Mouse (Mus musculus): Measurements from ENCODE around the gene Hnf4a. TPM values are rescaled to one million over a fixed set of nuclear protein-coding genes. Genes with fewer than 3 reads are reported as not detected.
A peak's percentile ranks its signal among the peaks of the same experiment; 100 is the strongest.

Gene Hnf4a
- polyA plus RNA-seq, 1 experiment from 2014 or later, result 85.1 TPM

DNA sequence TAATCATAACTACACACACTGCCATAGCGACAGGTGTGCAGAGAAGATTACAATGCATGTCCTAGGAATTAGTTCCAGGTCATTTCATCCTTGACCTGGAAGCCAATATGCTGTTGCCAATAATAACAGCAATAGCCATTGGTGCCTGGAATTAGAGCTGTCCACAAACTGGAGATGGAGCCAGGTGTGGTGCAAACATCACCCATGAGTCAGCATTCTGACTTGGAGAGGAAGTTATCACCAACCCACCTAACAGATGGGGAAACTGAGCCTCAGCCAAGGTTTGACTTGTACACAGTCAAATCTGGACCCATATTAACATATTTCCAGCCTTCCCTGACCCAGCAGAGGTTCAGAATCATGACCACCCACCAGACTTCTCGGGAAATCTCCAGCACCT, 31.8 kb downstream of the Hnf4a start:
- Histone ChIP-seq H3K27me3 (replicated peaks) (no peaks in the 10 kb centered on the region), H3K9ac (no peak overlapping the region), H3K4me2 (replicated peaks) (0 out of 2 replicates have a peak overlapping the region, but pooled peaks have one; percentile 43), H3K4me1 (replicated peaks) (peaks cover 21% of the 10 kb centered on the region), H3K36me3 (no peaks in the 10 kb centered on the region), H3K9me3 (no peaks in the 10 kb centered on the region), H3K4me3 (replicated peaks) (no peak overlapping the region), H3K27ac (no peak overlapping the region)
- no peak for ATAC-seq
- 82% methylated on average over 2 of the region's 2 CpGs for WGBS

DNA sequence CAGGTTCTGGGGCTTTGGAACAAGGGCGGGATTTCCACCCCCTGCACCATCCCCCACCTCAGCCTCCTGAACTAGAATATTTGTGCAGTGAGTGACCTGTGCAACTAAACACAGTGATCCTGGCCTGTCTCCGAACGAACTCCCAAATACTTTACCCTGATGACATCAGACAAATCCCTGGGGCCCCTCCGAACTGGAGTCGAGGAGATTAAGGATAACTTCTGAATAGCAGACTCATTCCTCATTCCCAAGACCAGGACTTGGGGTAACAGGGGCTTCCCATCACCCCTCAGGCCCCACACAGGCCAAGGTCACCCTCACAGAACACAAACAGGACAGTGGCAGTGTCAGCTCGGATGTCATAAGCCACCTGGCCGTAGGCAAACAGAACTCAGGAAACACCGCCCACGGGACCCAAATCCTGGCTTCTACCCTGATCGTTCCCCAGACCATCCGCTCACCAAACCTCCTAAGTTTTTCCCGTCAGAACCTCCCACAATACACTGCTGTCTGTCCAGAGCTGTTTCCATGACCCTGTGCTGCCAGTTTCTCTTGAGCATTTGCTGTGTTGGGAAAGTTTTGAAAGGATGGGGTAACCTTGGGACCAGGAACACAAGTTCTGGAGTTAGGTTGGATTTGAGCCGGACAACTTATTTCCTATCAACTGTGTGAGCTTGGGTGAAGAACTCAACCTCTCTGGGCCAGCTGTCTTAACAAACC, 32.9 kb downstream of the Hnf4a start:
- H3K9ac ChIP-seq, result peak overlapping the region; percentile 14; the same call in 1 of the 2 replicates

DNA sequence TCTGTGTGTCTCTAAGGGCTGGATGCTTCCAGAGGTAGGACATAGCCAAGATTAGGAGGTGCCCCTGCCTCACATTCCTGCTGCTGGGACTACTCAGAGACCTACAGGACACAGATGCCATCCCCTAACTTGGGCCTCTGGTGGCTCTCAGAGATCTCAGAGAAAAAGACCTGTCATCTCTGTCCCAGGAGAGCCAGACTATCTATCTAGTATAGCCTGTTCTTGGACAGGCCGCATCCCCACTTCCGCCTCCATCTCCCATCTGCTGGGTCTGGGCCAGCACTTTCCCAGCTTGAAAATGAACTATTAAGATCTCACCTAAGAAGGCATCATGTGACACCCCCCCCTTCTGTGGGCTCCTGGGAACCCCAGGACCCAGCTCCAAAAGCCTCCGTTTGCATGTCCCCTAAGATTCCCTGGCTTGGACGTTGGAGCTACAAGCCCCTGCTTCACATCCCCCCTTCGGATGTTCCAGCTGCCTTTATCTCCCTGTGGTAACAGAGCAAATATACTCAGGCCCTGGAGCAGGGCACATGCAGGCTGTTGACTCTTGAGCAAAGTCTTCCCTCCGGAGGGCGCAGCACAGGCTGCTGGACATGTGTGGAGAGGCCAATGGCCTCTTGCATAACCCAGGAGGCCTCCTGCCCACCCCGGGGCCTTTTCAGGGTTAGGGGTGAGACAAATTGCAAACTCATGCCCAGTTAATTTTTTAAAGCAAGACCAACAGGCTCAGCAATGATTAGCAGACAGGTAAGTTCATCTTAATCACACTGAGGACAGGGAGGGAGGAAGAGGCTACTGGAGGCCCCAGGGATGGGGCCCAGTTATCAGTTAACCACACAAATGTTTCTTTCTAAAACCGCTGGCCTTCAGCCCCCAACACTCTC, 33.9 kb downstream of the Hnf4a start:
- H3K9ac ChIP-seq, result peak overlapping the region; percentile 14
- H3K27ac ChIP-seq, result peak overlapping the region; percentile 45
- peak overlapping the region; percentile 43 for H3K4me2 ChIP-seq (replicated peaks)
- H3K9me3 ChIP-seq, result no peaks in the 10 kb centered on the region
- H3K27me3 ChIP-seq (replicated peaks), result no peaks in the 10 kb centered on the region
- H3K4me3 ChIP-seq (replicated peaks), result peak overlapping the region; percentile 27
- H3K4me1 ChIP-seq (replicated peaks), result peaks cover 17% of the 10 kb centered on the region
- WGBS, result 58% methylated on average over 9 of the region's 9 CpGs
- no peaks in the 10 kb centered on the region for H3K36me3 ChIP-seq
- ATAC-seq, result peak; percentile 71

More for the DNA sequence above, 32.9 kb downstream of the Hnf4a start:
- H3K27ac ChIP-seq, result peak overlapping the region; percentile 45; the same call in 1 of the 2 replicates
- no peaks in the 10 kb centered on the region for H3K36me3 ChIP-seq
- ATAC-seq, result no peak
- H3K4me1 ChIP-seq (replicated peaks), result peaks cover 21% of the 10 kb centered on the region
- no peaks in the 10 kb centered on the region for H3K9me3 ChIP-seq
- 49% methylated on average over 13 of the region's 13 CpGs for WGBS
- H3K4me2 ChIP-seq (replicated peaks), result peak overlapping the region; percentile 43
- no peaks in the 10 kb centered on the region for H3K27me3 ChIP-seq (replicated peaks)
- H3K4me3 ChIP-seq (replicated peaks), result peak overlapping the region; percentile 27

DNA sequence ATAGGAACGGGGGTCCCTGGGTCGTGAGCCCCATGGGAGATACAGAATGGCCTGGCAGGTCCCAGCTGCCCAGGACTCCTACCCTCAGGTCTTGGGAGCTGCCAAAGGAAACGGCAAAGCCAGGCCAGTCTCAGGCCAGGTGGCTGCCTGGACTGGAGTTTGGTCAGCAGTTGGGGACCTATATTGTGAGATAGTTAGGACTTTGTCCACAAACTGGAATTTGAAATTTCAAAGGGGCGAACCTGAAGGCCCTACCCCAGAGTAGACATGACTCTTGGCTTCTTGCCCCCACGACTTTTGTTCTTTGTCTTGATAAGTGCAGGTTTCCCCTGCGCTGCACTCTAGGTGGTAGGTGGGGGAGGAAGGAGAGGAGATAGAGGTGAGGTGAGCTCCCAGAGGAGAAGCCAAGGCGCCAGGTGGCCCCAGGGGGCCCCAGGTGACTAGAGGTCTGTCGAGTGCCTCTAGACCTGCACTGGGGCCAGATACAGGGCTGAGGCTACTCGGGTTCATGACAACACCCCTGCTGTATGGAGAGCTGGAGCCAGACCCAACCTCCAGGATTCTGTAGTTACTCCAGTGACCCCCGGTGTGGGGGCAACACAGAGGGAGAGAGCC, 35.1 kb downstream of the Hnf4a start:
- 64% methylated on average over 10 of the region's 10 CpGs for WGBS
- no peaks in the 10 kb centered on the region for H3K36me3 ChIP-seq
- no peaks in the 10 kb centered on the region for H3K9me3 ChIP-seq
- ATAC-seq, result peak; percentile 84
- H3K27ac ChIP-seq, result peak overlapping the region; percentile 45
- H3K4me2 ChIP-seq (replicated peaks), result peak overlapping the region; percentile 43; the same call in 1 of the 2 replicates
- H3K4me1 ChIP-seq (replicated peaks), result peaks cover 11% of the 10 kb centered on the region; the same call in 1 of the 2 replicates
- H3K9ac ChIP-seq, result no peak overlapping the region; the same call in 1 of the 2 replicates
- no peaks in the 10 kb centered on the region for H3K27me3 ChIP-seq (replicated peaks)
- peak overlapping the region; percentile 27 for H3K4me3 ChIP-seq (replicated peaks)

DNA sequence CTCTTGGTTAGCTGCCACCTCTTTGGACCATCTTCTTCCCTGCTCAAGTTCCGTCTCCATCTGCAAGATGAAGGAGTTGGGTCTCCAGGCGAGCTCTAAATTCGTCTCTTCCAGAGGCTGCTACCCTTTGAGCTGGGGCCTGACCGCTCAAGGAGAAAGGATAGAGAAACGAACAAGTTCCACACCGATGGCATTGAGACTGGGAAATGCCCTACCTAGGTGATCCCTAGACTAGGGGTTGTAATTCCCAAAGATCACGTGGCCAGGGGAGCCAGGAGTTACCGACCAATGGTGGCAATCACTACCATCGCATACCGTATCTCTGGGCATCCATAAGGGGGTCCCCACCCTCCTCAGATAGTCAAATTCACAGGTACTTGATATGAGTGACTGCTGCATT, 36.1 kb downstream of the Hnf4a start:
- H3K4me3 ChIP-seq (replicated peaks), result no peak overlapping the region
- ATAC-seq, result no peak
- no peaks in the 10 kb centered on the region for H3K9me3 ChIP-seq
- H3K9ac ChIP-seq, result no peak overlapping the region
- no peak overlapping the region for H3K27ac ChIP-seq
- WGBS, result 89% methylated on average over 10 of the region's 10 CpGs
- H3K27me3 ChIP-seq (replicated peaks), result no peaks in the 10 kb centered on the region
- H3K36me3 ChIP-seq, result no peaks in the 10 kb centered on the region
- H3K4me2 ChIP-seq (replicated peaks), result no peak overlapping the region
- peaks cover 9% of the 10 kb centered on the region; the same call in 1 of the 2 replicates for H3K4me1 ChIP-seq (replicated peaks)

DNA sequence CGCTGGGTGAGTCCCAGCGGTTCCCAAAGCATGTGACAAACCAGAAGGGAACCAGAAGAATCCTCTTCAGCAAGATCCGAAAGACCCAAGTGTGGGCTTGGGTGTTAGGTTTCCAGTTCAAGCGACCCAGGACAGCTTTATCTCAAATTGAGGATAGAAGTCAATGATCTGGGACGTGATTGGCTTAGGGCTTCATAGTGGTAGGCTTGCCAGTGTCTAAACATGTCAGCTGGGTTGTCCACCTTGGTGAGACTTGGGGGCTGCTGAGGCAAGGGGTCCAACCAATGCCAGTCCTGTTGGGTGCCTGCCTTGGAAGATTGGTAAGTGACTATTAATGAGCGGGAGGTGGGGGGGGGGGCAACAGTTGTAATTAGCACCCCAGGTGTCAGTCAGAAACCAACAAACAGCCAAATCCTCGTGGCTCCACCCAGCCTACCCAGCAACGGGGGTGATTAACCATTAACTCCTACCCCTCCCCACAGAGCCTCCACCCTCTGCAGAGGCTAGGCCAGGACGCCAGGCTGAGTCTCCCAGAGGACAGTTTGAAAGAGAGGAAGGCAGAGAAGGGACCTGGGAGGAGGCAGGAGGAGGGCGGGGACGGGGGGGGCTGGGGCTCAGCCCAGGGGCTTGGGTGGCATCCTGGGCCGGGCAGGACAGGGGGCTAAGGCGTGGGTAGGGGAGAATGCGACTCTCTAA, 40.2 kb downstream of the Hnf4a start:
- Histone ChIP-seq H3K4me2 (replicated peaks) (peak overlapping the region; percentile 36), H3K27me3 (replicated peaks) (no peaks in the 10 kb centered on the region), H3K4me3 (replicated peaks) (peak overlapping the region; percentile 40), H3K36me3 (no peaks in the 10 kb centered on the region), H3K9ac (peak overlapping the region; percentile 53), H3K9me3 (no peaks in the 10 kb centered on the region), H3K4me1 (replicated peaks) (peaks cover 8% of the 10 kb centered on the region), H3K27ac (peak overlapping the region; percentile 38)
- 56% methylated on average over 14 of the region's 14 CpGs for WGBS
- peak; percentile 93 for ATAC-seq

DNA sequence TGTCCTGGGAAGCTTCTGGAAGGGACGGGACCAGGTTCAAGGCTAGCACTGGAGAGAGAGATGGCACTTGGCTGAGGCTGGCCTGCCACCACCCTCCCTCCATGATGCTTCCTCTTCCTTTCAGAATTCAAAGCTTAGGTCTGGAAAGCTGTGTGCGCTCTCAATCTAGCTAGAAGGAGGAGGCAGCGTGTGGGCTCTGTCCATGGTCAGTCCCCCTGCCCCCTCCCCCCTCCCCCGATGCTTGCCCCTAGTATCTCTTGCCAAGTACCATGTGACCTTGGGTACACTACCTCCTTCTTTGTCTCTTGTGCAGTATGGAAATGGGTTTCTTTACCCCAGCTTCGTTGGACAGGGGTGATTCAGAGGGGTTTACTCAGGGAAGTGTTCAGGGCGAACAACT, 42.2 kb downstream of the Hnf4a start:
- H3K4me3 ChIP-seq (replicated peaks), result peak overlapping the region; percentile 40
- H3K36me3 ChIP-seq, result no peaks in the 10 kb centered on the region
- peak overlapping the region; percentile 60 for H3K27ac ChIP-seq
- ATAC-seq, result no peak
- H3K4me1 ChIP-seq (replicated peaks), result peaks cover 9% of the 10 kb centered on the region
- no peaks in the 10 kb centered on the region for H3K9me3 ChIP-seq
- no peaks in the 10 kb centered on the region for H3K27me3 ChIP-seq (replicated peaks)
- 48% methylated on average over 6 of the region's 6 CpGs for WGBS
- H3K9ac ChIP-seq, result peak overlapping the region; percentile 32
- peak overlapping the region; percentile 38 for H3K4me2 ChIP-seq (replicated peaks)

DNA sequence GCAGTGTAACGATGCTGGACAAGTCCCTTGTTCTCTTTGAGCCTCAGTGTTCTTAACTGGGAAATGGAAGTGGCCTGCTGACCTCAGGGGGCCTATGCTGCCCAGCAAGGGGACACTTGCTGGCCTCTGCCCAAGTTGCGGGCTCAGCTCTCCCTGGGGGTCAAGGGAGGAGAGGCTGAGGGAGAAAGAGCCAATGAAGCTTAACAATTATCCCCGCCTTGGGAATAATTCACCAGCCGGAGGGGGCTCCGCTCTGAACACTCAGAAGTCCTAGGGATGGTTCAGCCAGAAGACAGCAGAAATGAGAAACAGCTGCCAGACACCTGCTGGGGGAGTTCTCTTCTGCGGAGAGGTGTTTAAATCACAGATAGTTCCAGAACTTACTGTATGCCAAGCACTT, 43.2 kb downstream of the Hnf4a start:
- ATAC-seq, result no peak
- peak overlapping the region; percentile 52; the same call in 1 of the 2 replicates for H3K27ac ChIP-seq
- no peaks in the 10 kb centered on the region for H3K9me3 ChIP-seq
- peak overlapping the region; percentile 36 for H3K9ac ChIP-seq
- H3K4me1 ChIP-seq (replicated peaks), result peaks cover 16% of the 10 kb centered on the region
- H3K4me3 ChIP-seq (replicated peaks), result peak overlapping the region; percentile 40
- no peaks in the 10 kb centered on the region for H3K27me3 ChIP-seq (replicated peaks)
- H3K36me3 ChIP-seq, result no peaks in the 10 kb centered on the region
- H3K4me2 ChIP-seq (replicated peaks), result peak overlapping the region; percentile 38
- 41% methylated on average over 6 of the region's 6 CpGs for WGBS

DNA sequence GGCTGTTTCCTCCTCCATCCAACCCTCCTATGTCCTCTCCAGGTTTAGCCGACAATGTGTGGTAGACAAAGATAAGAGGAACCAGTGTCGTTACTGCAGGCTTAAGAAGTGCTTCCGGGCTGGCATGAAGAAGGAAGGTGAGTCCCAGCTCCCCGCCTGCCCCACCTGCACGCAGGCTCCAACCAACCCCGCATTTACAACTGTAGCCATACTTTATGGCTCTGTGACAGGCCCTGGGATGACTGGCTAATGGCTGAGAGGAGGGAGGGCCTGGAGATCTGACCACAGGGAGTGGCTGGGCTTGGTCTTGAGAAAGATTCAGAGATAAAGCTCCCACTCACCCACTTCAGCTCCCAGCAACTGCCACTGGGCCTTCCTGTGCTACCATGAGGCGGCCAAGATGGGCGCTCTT, 45.9 kb downstream of the Hnf4a start:
- H3K4me1 ChIP-seq (replicated peaks), result peaks cover 22% of the 10 kb centered on the region

DNA sequence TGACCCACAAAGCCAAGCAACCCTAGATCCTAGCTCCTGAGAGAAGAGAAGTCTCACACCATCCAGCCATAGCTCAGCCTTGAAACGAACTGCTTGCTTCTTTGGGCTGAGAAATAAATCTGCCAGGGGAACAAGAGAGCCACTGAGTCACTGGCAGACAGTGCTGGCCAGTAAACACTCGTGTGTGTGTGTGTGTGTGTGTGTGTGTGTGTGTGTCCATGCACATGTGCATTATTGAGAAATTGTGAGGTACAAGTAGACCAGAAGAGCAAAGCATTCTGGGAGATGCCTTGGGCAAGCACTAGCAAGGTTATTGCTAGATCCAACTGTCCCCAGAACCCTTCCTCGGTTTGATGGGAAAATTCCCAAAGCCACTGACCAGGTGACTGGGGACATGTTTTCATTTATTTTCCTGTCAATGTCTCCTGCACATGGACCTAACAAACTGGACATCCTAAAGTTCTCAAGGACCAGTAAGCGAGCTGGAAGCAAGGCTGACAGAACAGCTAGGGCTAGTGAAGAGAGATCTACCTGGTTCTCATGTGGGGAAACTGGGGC, 47.9 kb downstream of the Hnf4a start:
- Histone ChIP-seq H3K9me3 (no peaks in the 10 kb centered on the region), H3K4me1 (replicated peaks) (peaks cover 21% of the 10 kb centered on the region), H3K27ac (peak overlapping the region; percentile 77; the same call in 1 of the 2 replicates), H3K9ac (0 out of 2 replicates have a peak overlapping the region, but pooled peaks have one; percentile 17), H3K4me3 (replicated peaks) (no peak overlapping the region), H3K36me3 (no peaks in the 10 kb centered on the region), H3K27me3 (replicated peaks) (no peaks in the 10 kb centered on the region), H3K4me2 (replicated peaks) (no peak overlapping the region)
- 68% methylated on average over 4 of the region's 4 CpGs for WGBS
- ATAC-seq, result no peak

More for the DNA sequence above, 45.9 kb downstream of the Hnf4a start:
- no peaks in the 10 kb centered on the region for H3K27me3 ChIP-seq (replicated peaks)
- H3K9me3 ChIP-seq, result no peaks in the 10 kb centered on the region
- peak; percentile 92 for ATAC-seq
- H3K4me3 ChIP-seq (replicated peaks), result no peak overlapping the region
- no peaks in the 10 kb centered on the region for H3K36me3 ChIP-seq
- 37% methylated on average over 8 of the region's 8 CpGs for WGBS
- H3K4me2 ChIP-seq (replicated peaks), result peak overlapping the region; percentile 4; the same call in 1 of the 2 replicates
- no peak overlapping the region for H3K9ac ChIP-seq
- H3K27ac ChIP-seq, result peak overlapping the region; percentile 82

DNA sequence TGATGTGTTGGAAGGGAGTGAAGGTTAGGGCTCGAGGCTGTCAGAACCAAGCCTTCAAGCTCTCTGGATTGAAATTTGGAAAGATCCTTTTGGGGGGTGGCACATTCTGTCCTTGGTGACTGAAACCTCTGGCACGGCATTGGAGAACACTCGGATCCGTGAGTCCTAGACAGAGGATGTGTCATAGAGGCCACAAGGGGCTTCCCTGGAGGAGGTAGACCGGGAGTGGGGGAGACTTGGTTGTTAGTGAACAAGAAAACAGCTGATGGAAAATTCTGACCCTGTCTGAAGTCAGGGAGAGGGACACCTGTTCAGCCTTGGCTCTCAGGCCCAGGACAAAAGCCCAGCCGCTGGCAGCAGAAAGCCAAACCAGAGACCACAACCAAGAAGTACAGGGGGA, 48.4 kb downstream of the Hnf4a start:
- H3K4me3 ChIP-seq (replicated peaks), result no peak overlapping the region
- 0 out of 2 replicates have a peak overlapping the region, but pooled peaks have one; percentile 17 for H3K9ac ChIP-seq
- 0 out of 2 replicates have a peak overlapping the region, but pooled peaks have one; percentile 17 for H3K4me2 ChIP-seq (replicated peaks)
- peak overlapping the region; percentile 77 for H3K27ac ChIP-seq
- WGBS, result 53% methylated on average over 6 of the region's 6 CpGs
- H3K27me3 ChIP-seq (replicated peaks), result no peaks in the 10 kb centered on the region
- ATAC-seq, result no peak
- peaks cover 16% of the 10 kb centered on the region; the same call in 1 of the 2 replicates for H3K4me1 ChIP-seq (replicated peaks)
- no peaks in the 10 kb centered on the region for H3K9me3 ChIP-seq
- H3K36me3 ChIP-seq, result no peaks in the 10 kb centered on the region
